Mouse (Mus musculus) ovary, adult 10 weeks (tissue): Measurements from ENCODE around the gene Exoc6. TPM values are rescaled to one million over a fixed set of nuclear protein-coding genes. Genes with fewer than 3 reads are reported as not detected.

Source experiments
- polyA plus RNA-seq: library from polyadenylated mRNA; stranded (reverse); fragments of 350-450 nt; fragmentation: Illumina TruSeq; extraction: RNeasy Lipid Tissue Mini Kit (QIAGEN cat#74804); gene quantifications from one replicate; pipeline ENCODE4 v1.2.3, GENCODE M21; 2014

The Exoc6 gene
- 27.1 TPM for polyA plus RNA-seq

DNA sequence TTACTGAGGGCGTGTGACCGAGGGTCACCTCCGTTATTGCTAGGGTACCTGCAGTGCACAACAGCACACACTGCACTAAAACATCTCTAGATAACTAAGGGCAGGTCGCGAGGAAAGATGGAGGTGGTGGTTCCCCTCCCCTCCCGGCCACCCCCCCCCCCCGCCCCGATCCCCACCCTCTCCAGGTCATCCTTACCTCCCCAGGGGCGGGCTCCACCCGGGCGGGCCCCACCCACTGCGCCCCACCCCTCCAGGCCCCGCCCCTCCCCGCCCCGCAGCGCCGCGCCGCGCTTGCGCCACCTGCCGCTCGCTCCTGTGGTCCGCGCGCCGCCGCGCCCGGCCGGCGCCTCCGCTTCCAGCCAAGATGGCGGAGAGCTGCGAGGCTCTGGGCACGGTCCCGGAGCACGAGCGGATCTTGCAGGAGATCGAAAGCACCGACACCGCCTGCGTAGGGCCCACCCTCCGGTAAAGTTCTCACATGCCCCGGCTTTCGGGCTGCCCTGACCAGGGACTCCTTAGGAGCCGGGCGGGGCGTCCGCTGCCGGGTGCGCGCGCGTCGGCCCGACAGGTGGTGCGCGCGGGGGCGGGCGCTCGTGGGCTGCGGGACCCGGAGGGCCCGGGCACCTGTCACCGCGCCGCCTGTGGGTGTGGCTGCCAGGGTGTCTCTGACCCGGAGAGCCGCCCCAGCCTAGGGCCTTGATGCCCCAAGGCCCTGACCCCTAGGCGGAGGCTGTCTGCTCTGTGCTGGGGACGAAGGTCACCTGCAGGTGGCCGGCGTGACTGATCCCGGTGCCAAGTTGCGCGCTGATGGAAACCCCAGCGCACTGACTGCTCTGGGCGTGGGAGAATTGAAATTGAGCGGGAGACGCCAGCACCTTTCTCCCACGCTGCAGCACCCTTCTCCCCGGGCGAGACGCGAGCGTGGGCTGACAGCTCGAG is at the start of gene Exoc6:
Gene Exoc6 (plus strand): TSS at position 318 of the 939 bp plus-strand sequence.

DNA sequence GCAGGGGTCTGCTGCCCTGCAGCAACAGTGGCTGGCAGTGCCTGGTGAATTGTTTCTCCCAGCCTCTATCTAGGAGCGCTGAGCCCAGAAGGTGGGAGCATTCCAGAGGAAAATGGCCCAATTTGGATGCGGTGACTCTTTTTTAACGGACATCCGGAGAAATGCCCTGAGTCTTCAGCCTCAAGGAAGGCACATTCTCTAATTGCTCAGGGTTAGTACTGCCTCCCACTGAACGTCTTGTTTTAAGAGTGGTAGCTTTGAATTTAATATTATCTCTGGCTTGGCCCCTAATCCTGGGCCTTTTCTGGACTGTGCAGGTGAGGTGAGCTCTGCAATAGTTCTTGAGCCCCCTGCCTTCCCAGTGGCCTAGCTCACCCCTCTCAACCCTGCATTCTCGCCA is 135.1 kb downstream of the Exoc6 start, which contains the start of gene Cyp26c1:
Gene Cyp26c1 (plus strand): TSS at position 301 of the 400 bp plus-strand sequence.

DNA sequence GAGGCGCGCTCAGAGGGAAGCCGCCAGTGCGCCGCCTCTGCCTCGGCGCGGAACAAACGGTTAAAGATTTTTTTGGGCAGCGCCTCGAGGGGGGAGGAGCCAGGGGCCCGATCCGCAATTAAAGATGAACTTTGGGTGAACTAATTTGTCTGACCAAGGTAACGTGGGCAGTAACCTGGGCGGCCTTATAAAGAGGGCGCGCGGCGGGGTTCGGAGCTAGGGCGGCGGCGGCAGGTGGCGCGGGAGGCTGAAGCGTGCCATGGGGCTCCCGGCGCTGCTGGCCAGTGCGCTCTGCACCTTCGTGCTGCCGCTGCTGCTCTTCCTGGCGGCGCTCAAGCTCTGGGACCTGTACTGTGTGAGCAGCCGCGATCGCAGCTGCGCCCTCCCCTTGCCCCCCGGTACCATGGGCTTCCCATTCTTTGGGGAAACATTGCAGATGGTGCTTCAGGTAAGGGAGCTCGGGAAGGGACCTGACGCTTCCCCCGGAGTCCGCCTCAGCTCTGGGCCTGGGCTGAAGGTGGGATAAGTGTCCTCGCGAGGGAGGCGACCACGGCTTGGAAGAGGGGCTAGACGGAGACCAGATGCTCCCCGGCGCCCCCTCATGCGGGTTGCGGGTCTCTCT is 147.5 kb downstream of the Exoc6 start, which contains the start of gene Cyp26a1:
Gene Cyp26a1 (plus strand): TSS at position 148 of the 622 bp plus-strand sequence.

Other genes with a start within 250 kb of the Exoc6 start
- gene Ide, start 212.6 kb upstream of the Exoc6 start, polyA plus RNA-seq = 136 TPM
- gene Kif11, start 174.0 kb upstream of the Exoc6 start, polyA plus RNA-seq = 59.1 TPM
- gene Hhex, start 115.6 kb upstream of the Exoc6 start, polyA plus RNA-seq = 20.7 TPM
- gene Cyp26c1, start 135.2 kb downstream of the Exoc6 start, polyA plus RNA-seq = not detected
- 7.9 TPM for gene Cyp26a1, start 147.4 kb downstream of the Exoc6 start, polyA plus RNA-seq